Mouse (Mus musculus): Measurements from ENCODE around the gene Lypd4.
"Not testable (repeated sequence)": the region's sequence is repeated elsewhere in the genome, so short reads cannot be mapped to it uniquely, and the experiment has no call there.

Lypd4 gene

DNA sequence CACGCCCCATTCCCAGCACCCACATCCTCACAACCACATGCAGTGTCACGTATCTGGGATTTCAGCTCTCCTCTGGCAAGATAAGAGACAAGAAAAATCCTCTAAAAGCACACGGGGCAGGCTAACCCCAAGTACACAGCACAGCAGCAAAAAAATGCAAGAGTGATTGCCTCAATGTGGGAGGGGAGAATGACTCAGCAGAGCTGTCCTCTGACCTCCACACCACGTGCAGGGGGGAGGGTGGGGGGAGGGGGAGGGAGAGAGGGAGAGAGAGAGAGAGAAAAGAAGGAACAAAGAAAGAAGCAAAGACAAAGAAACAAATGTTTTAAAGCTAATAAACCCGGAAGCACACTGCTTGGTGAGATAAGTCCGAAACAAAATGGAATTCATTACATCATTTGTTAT, 18.8 kb downstream of the Lypd4 start:
- no peak for DNase-seq (ENCODE audit: low spot score in 2 of 2)

DNA sequence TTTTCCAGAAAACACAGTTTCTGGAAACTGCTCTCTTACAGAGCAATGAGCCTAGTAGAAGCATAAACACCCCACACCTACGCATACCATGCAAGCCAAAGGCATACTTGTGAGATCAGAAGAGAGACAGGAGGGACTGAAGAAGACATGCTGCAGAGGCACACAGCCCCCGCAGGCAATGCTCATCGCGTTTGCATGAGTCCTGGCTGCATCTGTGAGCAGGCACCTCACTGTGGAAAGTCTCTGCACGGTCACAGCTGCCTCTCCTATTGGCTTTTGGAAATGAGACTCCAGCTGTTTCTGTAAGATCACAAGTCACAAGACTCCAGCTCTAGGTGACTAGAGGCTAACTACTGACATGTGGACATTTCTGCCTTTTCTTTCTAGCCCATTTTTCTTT, 19.6 kb downstream of the Lypd4 start:
- no peak for DNase-seq (ENCODE audit: low spot score in 2 of 2)

GRCm38 (mm10) chr7:24846576-24846975, 23.2 kb downstream of the Lypd4 start:
- DNase-seq (ENCODE audit: low spot score in 2 of 2), result not testable (repeated sequence)

- no peak for DNase-seq (ENCODE audit: low spot score in 2 of 2)
These were observed 24.0 kb downstream of the Lypd4 start for GRCm38 (mm10) chr7:24845713-24846112.

DNA sequence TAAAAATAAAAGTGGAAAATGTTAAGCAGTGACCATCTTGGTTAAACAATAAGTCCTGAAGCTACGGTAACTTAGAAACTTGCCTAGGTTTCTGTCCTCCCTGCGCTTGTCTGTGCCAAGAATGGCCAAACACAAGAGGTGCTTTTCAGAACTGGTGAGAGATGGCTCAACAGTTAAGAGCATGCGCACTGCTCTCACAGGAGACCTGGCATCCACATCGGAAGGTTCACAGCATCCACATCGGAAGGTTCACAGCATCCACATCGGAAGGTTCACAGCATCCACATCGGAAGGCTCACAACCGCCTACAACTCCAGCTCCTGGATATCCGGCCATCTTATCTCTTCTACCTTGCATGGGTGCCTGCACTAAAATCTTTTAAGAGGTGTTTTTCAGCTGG, 24.6 kb downstream of the Lypd4 start:
- no peak for DNase-seq (ENCODE audit: low spot score in 2 of 2)

- no peak for DNase-seq (ENCODE audit: low spot score in 2 of 2)
These were observed 25.6 kb downstream of the Lypd4 start for GRCm38 (mm10) chr7:24844144-24844543.

GRCm38 (mm10) chr7:24841009-24841408, 28.7 kb downstream of the Lypd4 start:
- DNase-seq (ENCODE audit: low spot score in 2 of 2), result no peak

GRCm38 (mm10) chr7:24840331-24840730, 29.4 kb downstream of the Lypd4 start:
- DNase-seq (ENCODE audit: low spot score in 2 of 2), result no peak

GRCm38 (mm10) chr7:24839410-24839808, 30.3 kb downstream of the Lypd4 start:
- no peak for DNase-seq (ENCODE audit: low spot score in 2 of 2)

DNA sequence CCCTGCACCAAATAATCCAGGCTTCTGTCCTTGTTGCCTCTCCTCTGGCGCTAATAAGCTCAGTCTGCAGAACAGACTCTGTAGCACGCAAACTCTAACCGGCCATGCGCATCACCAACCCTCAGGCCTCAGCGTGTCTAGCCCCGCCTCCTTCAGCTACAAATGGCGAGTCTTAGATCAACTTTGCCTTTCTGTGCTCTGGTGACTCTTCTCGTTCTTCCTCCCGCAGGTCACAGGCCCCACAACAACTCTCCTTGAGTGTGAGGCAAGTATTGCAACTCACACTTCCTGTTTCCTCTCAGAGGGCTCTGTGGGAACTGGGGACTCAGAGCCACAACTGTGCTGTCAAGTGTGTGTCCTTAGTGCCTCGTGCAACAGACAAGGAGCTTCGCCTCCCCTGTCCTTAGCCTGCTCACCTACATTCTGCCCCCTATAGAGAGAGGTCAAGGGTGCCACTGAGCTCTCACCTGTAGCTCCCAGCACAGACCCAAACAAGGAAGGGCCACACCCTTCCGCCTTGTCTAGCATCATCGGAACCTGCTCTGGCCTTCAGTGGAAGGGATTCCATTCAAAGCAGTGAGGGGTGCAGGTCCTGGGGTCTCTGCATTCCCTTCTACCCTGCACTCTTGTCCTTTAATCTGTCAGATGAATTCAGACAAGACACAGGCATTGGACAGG, 30.9 kb downstream of the Lypd4 start:
- DNase-seq (ENCODE audit: low spot score in 2 of 2), result not testable (repeated sequence)

GRCm38 (mm10) chr7:24827181-24827580, 42.6 kb downstream of the Lypd4 start:
- no peak for DNase-seq (ENCODE audit: low spot score in 2 of 2)

GRCm38 (mm10) chr7:24824452-24824851, 45.3 kb downstream of the Lypd4 start:
- no peak for DNase-seq (ENCODE audit: low spot score in 2 of 2)

DNA sequence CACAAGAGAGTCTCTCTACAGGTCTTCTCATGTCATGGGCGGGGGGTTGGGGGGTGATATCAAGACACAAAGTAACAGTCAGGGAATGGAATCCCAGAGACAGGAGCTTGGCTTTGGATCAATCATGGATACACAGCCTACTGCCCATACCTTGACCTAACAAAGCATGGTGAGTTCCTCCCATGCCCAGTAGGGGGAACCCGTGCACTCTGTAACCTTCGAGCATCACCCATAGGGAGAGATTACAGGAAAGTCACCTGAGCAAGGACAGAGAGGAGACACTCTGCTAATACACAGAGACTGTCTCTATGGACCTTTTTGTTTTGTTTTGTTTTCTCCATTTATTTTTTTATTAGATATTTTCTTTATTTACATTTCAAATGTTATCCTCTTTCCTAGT, 52.2 kb downstream of the Lypd4 start:
- peak; percentile 49 to 69 for DNase-seq (ENCODE audit: low spot score in 2 of 2)
